Comparison of ENCODE assay signal across 7 mouse cellular contexts in the genomic region with DNA sequence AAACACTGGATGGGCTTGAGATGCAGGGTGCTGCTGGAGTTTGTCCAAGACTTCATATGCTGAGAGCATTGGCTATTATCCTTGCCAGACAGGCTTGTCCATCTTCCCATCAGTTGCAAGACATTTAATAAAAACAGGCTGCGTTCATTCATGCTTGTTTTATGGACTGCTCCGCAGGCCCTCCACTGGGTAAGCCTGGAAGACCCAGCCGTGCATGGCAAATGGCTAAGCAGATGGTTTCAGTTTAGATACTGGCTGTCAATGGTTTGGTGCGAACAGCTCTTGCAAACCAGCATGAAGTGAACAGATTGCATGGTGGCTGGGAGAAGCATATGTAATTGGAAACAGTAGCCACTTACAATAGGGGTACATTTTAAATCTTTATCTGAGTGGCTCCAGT.
DNase-seq lines count a peak whose midpoint lies in the region; ATAC-seq lines count a peak whose summit lies in the region.

No protein-coding gene starts in this region.

- H3K9me3 ChIP-seq in forebrain, embryonic 12.5 days, result no peaks in the 10 kb centered on the region

- 67% methylated on average over 4 of the region's 4 CpGs for WGBS in forebrain, embryonic 12.5 days

- no peak overlapping the region for H3K4me3 ChIP-seq in forebrain, embryonic 12.5 days (replicated peaks)

- H3K4me1 ChIP-seq in forebrain, embryonic 12.5 days, result no peaks in the 10 kb centered on the region

- no peak overlapping the region for H3K9ac ChIP-seq in forebrain, embryonic 12.5 days

- no peak overlapping the region for H3K27ac ChIP-seq in forebrain, embryonic 12.5 days

- no peaks in the 10 kb centered on the region for H3K36me3 ChIP-seq in forebrain, embryonic 12.5 days (replicated peaks)

- peak; percentile 49; the same call in 1 of the 2 replicates for ATAC-seq in forebrain, embryonic 12.5 days (ENCODE audit: low FRiP score)
- no peak for ATAC-seq in monocyte, adult 5-6 weeks (replicated peaks; ENCODE audit: insufficient number of reproducible peaks, low FRiP score, low TSS enrichment, poor library complexity, severe bottlenecking)

- H3K27me3 ChIP-seq in forebrain, embryonic 12.5 days, result no peaks in the 10 kb centered on the region

- DNase-seq in cerebellum, postnatal 14 days, result peak; percentile 73 to 85
- peak; percentile 83 for DNase-seq in layer of hippocampus, adult 9-11 months
- peak; percentile 30 for DNase-seq in right cerebral cortex, adult 18-20 months
- no peak for DNase-seq in spleen, postnatal 4 days (ENCODE audit: low spot score in 2 of 2)
- DNase-seq in spleen, adult 18-20 months, result no peak

- no peak overlapping the region for H3K4me2 ChIP-seq in forebrain, embryonic 12.5 days

Comparison
In these comparisons a context has a peak if more than half of its experiments do, and no peak if none do; other contexts are left out.
1. DNase-seq: peak in cerebellum, postnatal 14 days (2 of 2), layer of hippocampus, adult 9-11 months (single experiment) and right cerebral cortex, adult 18-20 months (single experiment); none in spleen, postnatal 4 days (0 of 2) and spleen, adult 18-20 months (0 of 2).